Mouse (Mus musculus): ENCODE results near the gene Esyt1. TPM values are rescaled to one million over a fixed set of nuclear protein-coding genes. Genes with fewer than 3 reads are reported as not detected.

Gene Esyt1
- 11.7 and 12.5 TPM in 2 replicates for polyA plus RNA-seq (2015; fragmentation: Nextera tagmentation; extraction: Ambion mirVana)

DNA sequence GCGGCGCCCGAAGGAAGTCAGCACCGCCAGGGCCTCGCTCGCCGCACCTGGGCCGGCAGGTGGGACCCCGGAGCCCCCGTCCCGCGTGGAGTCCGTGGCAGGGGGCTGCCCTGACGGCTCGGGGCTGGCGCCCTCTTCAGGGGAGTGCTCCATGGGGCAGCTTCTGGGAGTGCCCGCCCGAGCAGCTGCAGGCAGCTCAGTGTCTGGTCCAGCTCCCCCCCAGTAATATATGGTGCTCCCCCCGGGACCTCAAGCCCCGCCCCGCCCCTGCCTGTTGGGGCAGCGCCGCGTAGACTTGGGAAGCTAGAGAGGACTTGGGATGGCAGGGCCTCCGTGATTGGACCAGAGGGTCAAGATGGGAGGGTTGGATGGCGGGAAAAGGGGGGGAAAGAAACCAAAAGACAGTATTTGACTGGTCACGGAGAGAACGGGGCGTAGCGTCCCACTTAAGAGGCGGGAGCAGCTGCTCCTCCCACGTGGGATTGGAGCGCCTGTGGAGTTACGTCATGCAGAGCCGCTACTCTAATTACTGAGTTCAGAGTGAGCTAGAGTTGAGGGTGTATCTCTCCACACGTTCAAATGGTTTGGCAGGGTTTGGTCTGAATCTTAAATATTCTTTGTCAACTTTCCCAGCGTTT, at the start of gene Esyt1:
Gene Esyt1, minus strand, starts transcription at position 201 of the 638 bp plus-strand sequence.
- H3K27ac ChIP-seq (ENCODE audit: low read depth, low read length), result peak within 1 kb of the TSS; percentile 86
- WGBS, result under 1% methylated on average over 37 of the region's 37 CpGs
- no peaks in the 10 kb centered on the region for H3K9me3 ChIP-seq (ENCODE audit: control insufficient read depth)
- H3K27me3 ChIP-seq (replicated peaks; ENCODE audit: control insufficient read depth, insufficient read depth, low read length), result no peaks in the 10 kb centered on the region
- peaks cover 16% of the 10 kb centered on the region for H3K36me3 ChIP-seq (ENCODE audit: control insufficient read depth, insufficient read depth)
- H3K4me3 ChIP-seq (ENCODE audit: low read depth, low read length), result peak within 1 kb of the TSS; percentile 92
- TF ChIP-seq CTCF (IDR thresholded peaks at IDR 0.05; ENCODE audit: low read depth), result peak; percentile 74
- peak; percentile 97 for ATAC-seq
- no peaks in the 10 kb centered on the region for H3K4me1 ChIP-seq (replicated peaks; ENCODE audit: control insufficient read depth, insufficient read depth, low read length)
- H3K4me2 ChIP-seq (replicated peaks; ENCODE audit: low read depth), result peak within 1 kb of the TSS; percentile 100
- peak within 1 kb of the TSS; percentile 78 for H3K9ac ChIP-seq (ENCODE audit: low read depth, low read length)

DNA sequence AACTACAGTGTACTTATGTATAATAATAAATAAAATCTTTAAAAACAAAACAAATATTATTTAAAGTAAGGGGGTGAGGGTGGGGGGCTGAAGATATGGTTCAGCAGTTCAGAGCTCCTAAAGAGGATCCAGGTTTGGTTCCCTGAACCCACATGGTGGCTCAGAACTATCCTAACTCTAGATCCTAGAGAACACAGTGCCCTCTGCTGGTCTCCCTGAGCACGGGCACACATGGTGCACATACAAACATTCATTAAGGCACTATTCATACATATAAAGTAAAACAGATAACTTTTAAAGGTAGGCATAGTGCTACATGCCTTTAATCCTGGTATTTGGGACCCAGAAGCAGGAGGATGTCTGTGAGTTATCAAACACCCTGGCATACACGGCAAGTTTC, 49.4 kb upstream of the Esyt1 start:
- WGBS, result 94% methylated on average over 2 of the region's 2 CpGs
- H3K4me3 ChIP-seq (ENCODE audit: low read depth, low read length), result no peak overlapping the region
- no peak for ATAC-seq
- H3K27ac ChIP-seq (ENCODE audit: low read depth, low read length), result no peak overlapping the region
- H3K4me1 ChIP-seq (replicated peaks; ENCODE audit: control insufficient read depth, insufficient read depth, low read length), result 0 out of 2 replicates have a peak, but pooled peaks cover 4% of the 10 kb centered on the region
- H3K9me3 ChIP-seq (ENCODE audit: control insufficient read depth), result no peaks in the 10 kb centered on the region
- no peak overlapping the region for H3K9ac ChIP-seq (ENCODE audit: low read depth, low read length)
- peak; percentile 65 for TF ChIP-seq CTCF (IDR thresholded peaks at IDR 0.05; ENCODE audit: low read depth)
- no peak overlapping the region for H3K4me2 ChIP-seq (replicated peaks; ENCODE audit: low read depth)
- peaks cover 76% of the 10 kb centered on the region for H3K36me3 ChIP-seq (ENCODE audit: control insufficient read depth, insufficient read depth)
- no peaks in the 10 kb centered on the region for H3K27me3 ChIP-seq (replicated peaks; ENCODE audit: control insufficient read depth, insufficient read depth, low read length)

DNA sequence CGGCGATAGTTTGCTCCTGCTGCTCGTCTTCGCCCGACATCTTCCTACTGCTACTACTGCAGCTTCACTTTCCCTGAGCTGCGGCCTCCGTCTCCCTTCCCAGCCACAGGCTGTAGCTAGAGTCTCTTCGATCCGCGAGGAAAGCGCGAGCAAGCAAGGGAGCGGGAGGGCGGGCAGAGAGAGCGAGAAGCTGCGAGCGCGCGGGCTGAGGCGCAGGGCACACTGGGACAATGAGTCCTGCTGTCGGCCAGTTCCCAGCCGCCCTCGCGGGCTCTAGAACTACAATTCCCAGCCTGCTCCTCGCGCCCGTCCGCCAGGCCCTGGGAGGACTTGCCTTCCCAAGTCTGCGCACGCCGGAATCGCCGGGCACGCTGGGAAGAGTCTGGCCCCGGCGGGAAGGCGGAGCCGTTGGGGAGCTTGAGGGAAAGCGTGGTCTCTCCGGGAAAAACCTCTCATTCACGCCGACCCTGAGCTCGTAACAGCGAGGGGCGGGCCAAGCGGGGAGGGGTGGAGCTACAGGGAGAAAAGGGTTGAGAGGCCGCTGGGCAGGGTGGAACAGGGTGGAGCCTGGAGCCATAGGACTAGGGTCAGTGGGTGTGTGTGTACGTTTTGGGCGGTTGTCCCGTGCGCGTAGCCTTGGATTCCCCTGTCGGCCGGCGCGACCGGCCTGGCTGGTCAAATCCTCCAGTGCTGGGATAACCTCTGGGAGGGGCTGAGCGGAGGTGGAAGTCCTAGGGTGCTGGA, 40.3 kb upstream of the Esyt1 start, which contains the start of gene Pa2g4:
Gene Pa2g4, minus strand, starts transcription at position 200 of the 744 bp plus-strand sequence.
- Histone ChIP-seq H3K4me2 (replicated peaks; ENCODE audit: low read depth) (peak within 1 kb of the TSS; percentile 91), H3K9me3 (ENCODE audit: control insufficient read depth) (no peaks in the 10 kb centered on the region), H3K36me3 (ENCODE audit: control insufficient read depth, insufficient read depth) (peaks cover 46% of the 10 kb centered on the region), H3K4me3 (ENCODE audit: low read depth, low read length) (peak within 1 kb of the TSS; percentile 86), H3K27ac (ENCODE audit: low read depth, low read length) (peak within 1 kb of the TSS; percentile 90), H3K4me1 (replicated peaks; ENCODE audit: control insufficient read depth, insufficient read depth, low read length) (no peaks in the 10 kb centered on the region), H3K9ac (ENCODE audit: low read depth, low read length) (peak within 1 kb of the TSS; percentile 84), H3K27me3 (replicated peaks; ENCODE audit: control insufficient read depth, insufficient read depth, low read length) (no peaks in the 10 kb centered on the region)
- peak; percentile 37 for TF ChIP-seq CTCF (IDR thresholded peaks at IDR 0.05; ENCODE audit: low read depth)
- WGBS, result under 1% methylated on average over 58 of the region's 58 CpGs
- ATAC-seq, result peak; percentile 96

DNA sequence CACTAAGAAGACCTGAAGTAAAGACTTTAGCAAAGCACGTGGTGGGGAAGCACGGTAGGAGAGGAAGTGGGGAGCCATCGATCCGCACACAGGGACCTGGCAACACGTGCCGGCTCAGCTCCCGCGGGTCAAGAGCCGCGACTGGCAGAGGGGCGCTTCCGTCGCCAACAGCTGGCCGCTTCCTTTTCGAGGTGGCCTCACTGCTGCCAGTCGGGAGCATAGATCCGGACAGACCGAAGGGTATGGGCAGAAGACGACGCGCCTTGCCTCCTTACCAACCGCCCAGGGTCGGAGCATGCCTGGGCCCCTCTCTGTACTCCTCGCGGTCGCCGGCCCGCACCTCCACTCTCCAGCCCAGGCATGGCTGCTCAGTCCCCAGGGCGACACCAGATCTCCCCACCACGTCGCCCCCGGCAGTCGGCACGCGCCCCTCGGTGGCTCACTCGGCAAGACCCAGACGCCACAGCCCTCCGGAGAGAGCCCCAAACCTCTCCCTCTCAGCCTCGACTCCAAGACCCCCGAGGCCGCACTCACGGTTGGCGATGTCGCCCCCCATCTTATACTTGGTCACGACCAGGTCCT, 39.6 kb upstream of the Esyt1 start:
- Histone ChIP-seq H3K4me1 (replicated peaks; ENCODE audit: control insufficient read depth, insufficient read depth, low read length) (no peaks in the 10 kb centered on the region), H3K36me3 (ENCODE audit: control insufficient read depth, insufficient read depth) (peaks cover 46% of the 10 kb centered on the region), H3K27me3 (replicated peaks; ENCODE audit: control insufficient read depth, insufficient read depth, low read length) (no peaks in the 10 kb centered on the region), H3K9ac (ENCODE audit: low read depth, low read length) (peak overlapping the region; percentile 84), H3K4me2 (replicated peaks; ENCODE audit: low read depth) (peak overlapping the region; percentile 91), H3K4me3 (ENCODE audit: low read depth, low read length) (peak overlapping the region; percentile 86), H3K9me3 (ENCODE audit: control insufficient read depth) (no peaks in the 10 kb centered on the region), H3K27ac (ENCODE audit: low read depth, low read length) (peak overlapping the region; percentile 90)
- WGBS, result under 1% methylated on average over 44 of the region's 46 CpGs
- no peak for TF ChIP-seq CTCF (IDR thresholded peaks at IDR 0.05; ENCODE audit: low read depth)
- peak; percentile 20; the same call in 1 of the 2 replicates for ATAC-seq

DNA sequence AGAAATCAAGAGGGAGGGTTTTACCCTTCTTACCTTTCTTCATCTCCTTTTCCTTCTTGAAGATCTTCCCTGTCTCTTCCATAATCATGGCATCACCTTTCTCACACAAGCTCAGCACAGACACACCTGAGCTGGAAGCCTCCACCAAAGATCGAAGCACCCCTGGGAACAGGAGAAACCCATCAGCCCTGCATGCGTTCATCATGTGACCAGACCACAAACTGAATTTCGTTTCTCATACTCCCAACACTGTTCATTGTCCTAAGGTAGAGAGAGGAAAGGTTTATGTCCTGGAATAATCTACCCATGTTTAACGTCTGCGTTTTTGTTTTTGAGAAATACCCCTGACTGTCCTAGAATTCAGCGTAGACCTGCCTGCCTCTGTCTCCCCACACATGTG, 37.9 kb upstream of the Esyt1 start:
- no peak overlapping the region for H3K4me2 ChIP-seq (replicated peaks; ENCODE audit: low read depth)
- no peaks in the 10 kb centered on the region for H3K4me1 ChIP-seq (replicated peaks; ENCODE audit: control insufficient read depth, insufficient read depth, low read length)
- peaks cover 48% of the 10 kb centered on the region for H3K36me3 ChIP-seq (ENCODE audit: control insufficient read depth, insufficient read depth)
- H3K27ac ChIP-seq (ENCODE audit: low read depth, low read length), result no peak overlapping the region
- WGBS, result 80% methylated on average over 6 of the region's 6 CpGs
- H3K9me3 ChIP-seq (ENCODE audit: control insufficient read depth), result no peaks in the 10 kb centered on the region
- no peak overlapping the region for H3K9ac ChIP-seq (ENCODE audit: low read depth, low read length)
- no peak overlapping the region for H3K4me3 ChIP-seq (ENCODE audit: low read depth, low read length)
- TF ChIP-seq CTCF (IDR thresholded peaks at IDR 0.05; ENCODE audit: low read depth), result no peak
- no peak for ATAC-seq
- H3K27me3 ChIP-seq (replicated peaks; ENCODE audit: control insufficient read depth, insufficient read depth, low read length), result no peaks in the 10 kb centered on the region

DNA sequence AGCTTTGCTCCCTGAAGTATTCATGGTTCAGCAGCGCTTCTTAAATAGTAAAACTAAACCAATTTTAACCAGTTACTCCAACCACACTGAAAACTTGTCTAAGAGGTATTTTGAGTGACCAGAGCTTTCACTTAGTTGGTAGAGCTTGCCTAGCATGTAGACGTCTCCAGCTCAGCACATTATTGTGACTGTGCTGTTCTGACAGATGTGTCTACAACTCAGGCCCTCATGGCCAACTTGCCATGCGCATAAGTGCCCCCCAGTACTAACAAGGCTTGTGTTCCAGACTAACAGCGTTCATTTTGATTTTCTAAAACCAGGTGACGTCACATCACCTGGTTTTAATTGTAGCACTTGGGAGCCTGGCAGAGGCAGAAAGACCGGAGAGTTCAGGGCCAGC, 31.3 kb upstream of the Esyt1 start:
- WGBS, result 85% methylated on average over 6 of the region's 6 CpGs
- TF ChIP-seq CTCF (IDR thresholded peaks at IDR 0.05; ENCODE audit: low read depth), result no peak
- no peak for ATAC-seq
- H3K27ac ChIP-seq (ENCODE audit: low read depth, low read length), result no peak overlapping the region
- no peak overlapping the region for H3K4me3 ChIP-seq (ENCODE audit: low read depth, low read length)
- no peak overlapping the region for H3K9ac ChIP-seq (ENCODE audit: low read depth, low read length)
- H3K27me3 ChIP-seq (replicated peaks; ENCODE audit: control insufficient read depth, insufficient read depth, low read length), result no peaks in the 10 kb centered on the region
- H3K36me3 ChIP-seq (ENCODE audit: control insufficient read depth, insufficient read depth), result peaks cover 47% of the 10 kb centered on the region
- no peaks in the 10 kb centered on the region for H3K4me1 ChIP-seq (replicated peaks; ENCODE audit: control insufficient read depth, insufficient read depth, low read length)
- no peak overlapping the region for H3K4me2 ChIP-seq (replicated peaks; ENCODE audit: low read depth)
- no peaks in the 10 kb centered on the region for H3K9me3 ChIP-seq (ENCODE audit: control insufficient read depth)
